Mouse (Mus musculus) liver, postnatal 0 days (tissue): ENCODE data around the gene Grk4. TPM values are rescaled to one million over a fixed set of nuclear protein-coding genes. Genes with fewer than 3 reads are reported as not detected.

ENCODE experiments used
- ATAC-seq: fragments of 200-750 bp; cut with Nextera tagmentation; 2 replicates; pipeline ENCODE4 v1.8.0; 2017; ENCODE audit warnings: mild to moderate bottlenecking, moderate library complexity
- DNase-seq: peaks from one replicate; pipeline ENCODE4 v3.0.0-alpha.2; 2016
- H3K27ac ChIP-seq: fragments of 300-500 bp; sonication (generic); 2 replicates; pipeline ENCODE4 v1.5.1; 2014; ENCODE audit warnings: antibody characterized with exemption, moderate library complexity, mild to moderate bottlenecking, low read depth
- H3K27me3 ChIP-seq: fragments of 300-500 bp; sonication (generic); 2 replicates; pipeline ENCODE4 v1.6.1; 2014; ENCODE audit warnings: low read length, control low read depth, mixed read lengths; ENCODE audit not compliant: insufficient read depth
- H3K36me3 ChIP-seq: fragments of 300-500 bp; sonication (generic); replicated peaks from 2 replicates; pipeline ENCODE4 v1.6.1; 2014; ENCODE audit warnings: mild to moderate bottlenecking, control low read depth, low read length, moderate library complexity, mixed read lengths; ENCODE audit not compliant: insufficient read depth
- H3K4me1 ChIP-seq: fragments of 300-500 bp; sonication (generic); 2 replicates; pipeline ENCODE4 v1.6.1; 2014; ENCODE audit warnings: antibody characterized with exemption, mild to moderate bottlenecking, control low read depth; ENCODE audit not compliant: insufficient read depth
- H3K4me2 ChIP-seq: fragments of 300-500 bp; sonication (generic); 2 replicates; pipeline ENCODE4 v1.6.1; 2014; ENCODE audit warnings: low read depth, mild to moderate bottlenecking, low read length, moderate library complexity, mixed read lengths
- H3K4me3 ChIP-seq: fragments of 300-500 bp; sonication (generic); 2 replicates; pipeline ENCODE4 v1.5.1; 2014; ENCODE audit warnings: low read depth, low read length
- H3K9ac ChIP-seq: fragments of 300-500 bp; sonication (generic); replicated peaks from 2 replicates; pipeline ENCODE4 v1.6.1; 2014; ENCODE audit warnings: mild to moderate bottlenecking, moderate library complexity
- H3K9me3 ChIP-seq: fragments of 300-500 bp; sonication (generic); 2 replicates; pipeline ENCODE4 v1.6.1; 2016; ENCODE audit warnings: mild to moderate bottlenecking, control low read depth, low read length, mixed read lengths
- CTCF ChIP-seq: sonication (generic); IDR thresholded peaks from 2 replicates; pipeline ENCODE4 v1.5.1; 2016; ENCODE audit warnings: antibody characterized with exemption, low read depth
- EP300 ChIP-seq: IDR thresholded peaks from 2 replicates; pipeline ENCODE4 v1.6.1; 2016; ENCODE audit warnings: antibody characterized with exemption, low read depth, mild to moderate bottlenecking
- WGBS: fragments of 180-500 bp; shearing (Covaris S2); extraction: QIAGEN DNeasy Blood & Tissue Kit; methylation state at CpG from one replicate; pipeline ENCODE4 v1.1.7; 2014; ENCODE audit not compliant: insufficient replicate concordance; 5-methylcytosine and 5-hydroxymethylcytosine counted together
- polyA plus RNA-seq: library from polyadenylated mRNA; unstranded; fragments of >200 nt; fragmentation: Nextera tagmentation; extraction: Ambion mirVana; gene quantifications from 2 replicates; pipeline ENCODE4 v1.2.1, GENCODE M21; 2015

Gene Grk4
- polyA plus RNA-seq, 1 experiment from 2014 or later = 0.34 TPM

GRCm38 (mm10) chr5:34654881-34655280 lies 5.3 kb upstream of the Grk4 start:
- no peaks in the 10 kb centered on the region for H3K9me3 ChIP-seq
- DNase-seq (no peak), ATAC-seq (no peak)
- TF ChIP-seq EP300 (no peak), CTCF (no peak)
- peaks cover 6% of the 10 kb centered on the region for H3K4me1 ChIP-seq
- no peak overlapping the region for H3K4me3 ChIP-seq
- H3K4me2 ChIP-seq = no peak overlapping the region
- no peak overlapping the region for H3K27ac ChIP-seq
- H3K36me3 ChIP-seq = peaks cover 54% of the 10 kb centered on the region
- H3K9ac ChIP-seq = no peak overlapping the region
- WGBS = 79% methylated on average over 9 of the region's 9 CpGs
- no peaks in the 10 kb centered on the region for H3K27me3 ChIP-seq

- no peak overlapping the region for H3K4me3 ChIP-seq
- 84% methylated on average over 8 of the region's 8 CpGs for WGBS
- no peak overlapping the region for H3K9ac ChIP-seq
- no peak for DNase-seq
- peaks cover 32% of the 10 kb centered on the region for H3K36me3 ChIP-seq
- no peaks in the 10 kb centered on the region for H3K9me3 ChIP-seq
- no peaks in the 10 kb centered on the region for H3K27me3 ChIP-seq
- no peak for ATAC-seq
- H3K27ac ChIP-seq = no peak overlapping the region
- no peak for TF ChIP-seq CTCF
- no peak overlapping the region for H3K4me2 ChIP-seq
- peaks cover 14% of the 10 kb centered on the region for H3K4me1 ChIP-seq
These were observed 2.6 kb upstream of the Grk4 start for GRCm38 (mm10) chr5:34657556-34657955.

GRCm38 (mm10) chr5:34660591-34661130 lies 482 bp downstream of the Grk4 start:
- Histone ChIP-seq H3K36me3 (peaks cover 13% of the 10 kb centered on the region), H3K4me3 (peak overlapping the region; percentile 68), H3K27me3 (no peaks in the 10 kb centered on the region), H3K4me2 (peak overlapping the region; percentile 82), H3K9ac (peak overlapping the region; percentile 70), H3K9me3 (no peaks in the 10 kb centered on the region), H3K27ac (peak overlapping the region; percentile 89), H3K4me1 (peaks cover 14% of the 10 kb centered on the region)
- no peak for ATAC-seq
- DNase-seq = no peak
- TF ChIP-seq CTCF (no peak), EP300 (no peak)
- under 1% methylated on average over 53 of the region's 57 CpGs for WGBS

- 72% methylated on average over 4 of the region's 4 CpGs for WGBS
These were observed 1.7 kb downstream of the Grk4 start for GRCm38 (mm10) chr5:34661909-34662308.

GRCm38 (mm10) chr5:34663231-34663630 lies 3.1 kb downstream of the Grk4 start:
- H3K27ac ChIP-seq = no peak overlapping the region
- H3K9ac ChIP-seq = no peak overlapping the region
- H3K9me3 ChIP-seq = no peaks in the 10 kb centered on the region
- no peaks in the 10 kb centered on the region for H3K27me3 ChIP-seq
- no peak overlapping the region for H3K4me2 ChIP-seq
- 83% methylated on average over 2 of the region's 2 CpGs for WGBS
- no peak overlapping the region for H3K4me3 ChIP-seq
- H3K36me3 ChIP-seq = no peaks in the 10 kb centered on the region
- DNase-seq (no peak), ATAC-seq (no peak)
- H3K4me1 ChIP-seq = peaks cover 14% of the 10 kb centered on the region
- TF ChIP-seq EP300 (no peak), CTCF (no peak)

More at GRCm38 (mm10) chr5:34661909-34662308, 1.7 kb downstream of the Grk4 start:
- H3K9me3 ChIP-seq = no peaks in the 10 kb centered on the region
- TF ChIP-seq EP300 (no peak), CTCF (0 out of 2 replicates have a peak, but pooled peaks have one; percentile 9)
- no peaks in the 10 kb centered on the region for H3K27me3 ChIP-seq
- no peak overlapping the region for H3K4me3 ChIP-seq
- DNase-seq (no peak), ATAC-seq (no peak)
- no peak overlapping the region for H3K27ac ChIP-seq
- H3K4me1 ChIP-seq = peaks cover 14% of the 10 kb centered on the region
- 0 out of 2 replicates have a peak overlapping the region, but pooled peaks have one; percentile 82 for H3K4me2 ChIP-seq
- no peak overlapping the region for H3K9ac ChIP-seq
- peaks cover 4% of the 10 kb centered on the region; the same call in 1 of the 2 replicates for H3K36me3 ChIP-seq

GRCm38 (mm10) chr5:34669493-34669892 lies 9.3 kb downstream of the Grk4 start:
- no peaks in the 10 kb centered on the region for H3K9me3 ChIP-seq
- H3K9ac ChIP-seq = no peak overlapping the region
- 79% methylated on average over 2 of the region's 2 CpGs for WGBS
- ATAC-seq (no peak), DNase-seq (no peak)
- TF ChIP-seq EP300 (no peak), CTCF (peak; percentile 57)
- H3K36me3 ChIP-seq = no peaks in the 10 kb centered on the region
- no peaks in the 10 kb centered on the region for H3K27me3 ChIP-seq
- no peak overlapping the region for H3K4me3 ChIP-seq
- H3K4me2 ChIP-seq = no peak overlapping the region
- H3K27ac ChIP-seq = no peak overlapping the region
- no peaks in the 10 kb centered on the region for H3K4me1 ChIP-seq

GRCm38 (mm10) chr5:34670280-34670679 lies 10.1 kb downstream of the Grk4 start:
- peak; percentile 53 for TF ChIP-seq CTCF
- TF ChIP-seq EP300 = no peak
- H3K4me3 ChIP-seq = no peak overlapping the region
- DNase-seq (no peak), ATAC-seq (no peak)
- H3K9me3 ChIP-seq = no peaks in the 10 kb centered on the region
- H3K9ac ChIP-seq = no peak overlapping the region
- no peaks in the 10 kb centered on the region for H3K4me1 ChIP-seq
- H3K36me3 ChIP-seq = no peaks in the 10 kb centered on the region
- no peak overlapping the region for H3K27ac ChIP-seq
- H3K4me2 ChIP-seq = no peak overlapping the region
- 74% methylated on average over 4 of the region's 4 CpGs for WGBS
- H3K27me3 ChIP-seq = no peaks in the 10 kb centered on the region
